Mouse (Mus musculus) C2C12 (cell line): ENCODE data around the gene Gga3.

Experiments used
- CEBPB ChIP-seq: IDR thresholded peaks from one replicate; pipeline ENCODE4 v1.6.1; 2011; ENCODE audit warnings: low read depth, mild to moderate bottlenecking, control low read depth, moderate library complexity
- CTCF ChIP-seq: IDR thresholded peaks from one replicate; pipeline ENCODE4 v1.5.1; 2011; ENCODE audit not compliant: control insufficient read depth, insufficient read depth, insufficient read length
- MAX ChIP-seq: IDR thresholded peaks from one replicate; pipeline ENCODE4 v1.6.1; 2011; ENCODE audit warnings: mild to moderate bottlenecking, control low read depth
- MYOD1 ChIP-seq: IDR thresholded peaks from one replicate; pipeline ENCODE4 v1.6.1; 2011; ENCODE audit warnings: low read depth; ENCODE audit not compliant: control insufficient read depth, insufficient read length
- MYOG ChIP-seq: IDR thresholded peaks from one replicate; pipeline ENCODE4 v1.6.1; 2011; ENCODE audit not compliant: control insufficient read depth, insufficient read length; ENCODE audit errors: extremely low read depth

DNA sequence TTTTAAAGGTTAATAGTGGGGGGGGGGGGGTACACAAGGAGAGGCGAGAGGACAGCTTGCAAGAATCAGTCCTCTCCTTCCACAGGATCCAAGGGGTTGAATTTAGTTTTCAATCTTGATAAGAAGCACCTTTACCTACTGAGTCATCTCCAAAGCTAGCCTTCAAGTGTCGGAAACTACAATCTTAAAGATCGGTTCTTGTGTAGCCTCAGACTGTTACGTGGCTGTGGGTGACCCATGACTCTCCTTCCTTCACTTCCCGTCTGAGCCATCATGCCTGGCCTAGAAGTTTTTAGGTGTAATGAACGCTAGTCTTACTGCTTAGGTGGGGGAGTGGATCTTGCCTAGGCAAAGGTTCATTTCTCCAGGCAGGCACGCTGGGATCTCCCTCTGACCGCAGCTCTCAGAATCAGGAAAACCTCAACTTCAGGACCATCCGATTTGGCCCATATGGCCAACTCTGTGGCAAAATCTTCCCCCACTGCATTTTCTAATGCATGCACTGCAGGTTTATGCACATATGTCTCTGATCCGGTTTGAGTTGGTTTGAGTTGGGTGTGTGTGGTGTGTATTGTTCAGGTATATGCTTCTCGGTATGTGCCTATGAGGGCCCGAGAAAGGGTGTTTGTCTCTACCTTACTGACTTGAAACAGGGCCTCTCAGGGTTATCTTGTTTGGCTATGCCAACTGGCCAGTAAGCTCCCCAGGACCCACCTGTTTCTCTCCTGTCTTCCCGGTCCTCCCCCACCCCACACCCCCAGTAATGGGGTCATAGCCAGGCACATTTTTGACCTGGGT is 26.1 kb upstream of the Gga3 start:
- TF ChIP-seq CTCF (no peak), MYOG (no peak), MYOD1 (no peak), MAX (no peak), CEBPB (no peak)
